In the genomic region with DNA sequence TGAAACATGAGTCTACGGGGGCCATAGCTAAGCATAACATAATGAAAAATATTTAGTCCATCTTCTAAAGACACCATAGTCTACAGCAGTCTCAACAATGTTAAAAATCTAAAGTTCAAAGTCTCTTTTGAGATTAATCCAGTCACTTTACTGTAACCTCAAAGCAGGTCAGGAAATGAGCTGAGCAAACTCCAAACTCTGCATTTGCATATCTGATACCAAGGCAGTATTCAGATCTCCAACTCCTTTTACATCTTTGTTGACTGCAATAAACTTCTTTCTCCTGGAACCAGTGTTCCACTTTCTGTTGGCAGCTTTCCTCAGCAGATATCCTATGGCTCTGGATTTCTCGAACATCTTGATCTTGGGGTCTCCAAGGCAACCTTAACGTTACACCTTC, we compare ENCODE assay signal across 19 mouse cellular contexts. TPM values are rescaled to one million over a fixed set of nuclear protein-coding genes. Genes with fewer than 3 reads are reported as not detected.
"Had no signal": no experiment of that assay in that cellular context is flagged by ENCODE, and none has a peak within 500 bp of the region (broad histone marks: within the 10 kb centered on the region; RNA-seq: fewer than 3 reads in every experiment).

No protein-coding gene starts in this region.

- H3K9ac ChIP-seq: limb, embryonic 13.5 days; liver, embryonic 12.5 days; lung, embryonic 14.5 days; midbrain, embryonic 15.5 days had no signal

- H3K27ac ChIP-seq: layer of hippocampus, adult 2 months; limb, embryonic 13.5 days; liver, embryonic 12.5 days; midbrain, embryonic 10.5 days; midbrain, embryonic 15.5 days; stomach, postnatal 0 days had no signal

- H3K36me3 ChIP-seq: midbrain, embryonic 15.5 days had no signal

- H3K9me3 ChIP-seq: limb, embryonic 13.5 days; liver, embryonic 12.5 days; midbrain, embryonic 10.5 days; midbrain, embryonic 15.5 days had no signal

- DNase-seq: kidney, adult 11 months; kidney, adult 9 months; kidney, postnatal 10 days; kidney, postnatal 4 days; left cerebral cortex, postnatal 4 days; lung, embryonic 14.5 days; lung, postnatal 10 days; lung, postnatal 4 days; right cerebral cortex, postnatal 25 days; thymus, adult 18-20 months; thymus, postnatal 25 days had no signal

- ATAC-seq: liver, embryonic 12.5 days; midbrain, embryonic 15.5 days had no signal

- H3K4me3 ChIP-seq: layer of hippocampus, adult 2 months; limb, embryonic 13.5 days; liver, embryonic 12.5 days; midbrain, embryonic 10.5 days; midbrain, embryonic 15.5 days had no signal

- H3K27me3 ChIP-seq: limb, embryonic 13.5 days; liver, embryonic 12.5 days; midbrain, embryonic 15.5 days had no signal

- H3K4me2 ChIP-seq: limb, embryonic 13.5 days; liver, embryonic 12.5 days; lung, embryonic 14.5 days; midbrain, embryonic 15.5 days had no signal

RNA-seq across cellular contexts. Expression of gene Ppil6, which starts 19.5 kb away (rescaled TPM):
- total RNA-seq: monocyte, adult 5-6 weeks had no signal
- polyA plus RNA-seq: liver, embryonic 12.5 days; liver, embryonic 16.5 days had no signal
